Mouse (Mus musculus) heart, embryonic 15.5 days (tissue): ENCODE results near the gene Cyp2w1. TPM values are rescaled to one million over a fixed set of nuclear protein-coding genes. Genes with fewer than 3 reads are reported as not detected.

Source experiments
- ATAC-seq: fragments of 200-750 bp; cut with Nextera tagmentation; replicated peaks from 2 replicates; pipeline ENCODE4 v1.8.0; 2017; ENCODE audit warnings: low read depth, moderate TSS enrichment; ENCODE audit not compliant: insufficient number of reproducible peaks, insufficient read depth, low FRiP score
- H3K27ac ChIP-seq: fragments of 300-500 bp; sonication (generic); 2 replicates; pipeline ENCODE4 v1.5.1; 2015; ENCODE audit warnings: mild to moderate bottlenecking, inconsistent platforms
- H3K27me3 ChIP-seq: fragments of 300-500 bp; sonication (generic); 2 replicates; pipeline ENCODE4 v1.6.1; 2015; ENCODE audit warnings: inconsistent platforms
- H3K36me3 ChIP-seq: fragments of 300-500 bp; sonication (generic); 2 replicates; pipeline ENCODE4 v1.6.1; 2015; ENCODE audit warnings: mild to moderate bottlenecking, inconsistent platforms
- H3K4me1 ChIP-seq: fragments of 300-500 bp; sonication (generic); replicated peaks from 2 replicates; pipeline ENCODE4 v1.6.1; 2015; ENCODE audit warnings: inconsistent platforms
- H3K4me2 ChIP-seq: fragments of 300-500 bp; sonication (generic); 2 replicates; pipeline ENCODE4 v1.6.1; 2015; ENCODE audit warnings: inconsistent platforms, mild to moderate bottlenecking, moderate library complexity
- H3K4me3 ChIP-seq: fragments of 300-500 bp; sonication (generic); 2 replicates; pipeline ENCODE4 v1.5.1; 2015; ENCODE audit warnings: mild to moderate bottlenecking, inconsistent platforms
- H3K9ac ChIP-seq: fragments of 300-500 bp; sonication (generic); 2 replicates; pipeline ENCODE4 v1.6.1; 2015; ENCODE audit warnings: mild to moderate bottlenecking, inconsistent platforms
- H3K9me3 ChIP-seq: fragments of 300-500 bp; sonication (generic); replicated peaks from 2 replicates; pipeline ENCODE4 v1.6.1; 2016; ENCODE audit warnings: inconsistent platforms
- WGBS: fragments of 180-500 bp; shearing (Covaris S2); methylation state at CpG from one replicate; pipeline ENCODE4 v1.1.7; 2015; ENCODE audit warnings: mixed read lengths; 5-methylcytosine and 5-hydroxymethylcytosine counted together
- polyA plus RNA-seq: library from polyadenylated mRNA; unstranded; fragments of >200 nt; fragmentation: Nextera tagmentation; extraction: Ambion mirVana; gene quantifications from 2 replicates; pipeline ENCODE4 v1.2.1, GENCODE M21; 2015

The Cyp2w1 gene
- polyA plus RNA-seq, 1 experiment from 2014 or later: not detected

DNA sequence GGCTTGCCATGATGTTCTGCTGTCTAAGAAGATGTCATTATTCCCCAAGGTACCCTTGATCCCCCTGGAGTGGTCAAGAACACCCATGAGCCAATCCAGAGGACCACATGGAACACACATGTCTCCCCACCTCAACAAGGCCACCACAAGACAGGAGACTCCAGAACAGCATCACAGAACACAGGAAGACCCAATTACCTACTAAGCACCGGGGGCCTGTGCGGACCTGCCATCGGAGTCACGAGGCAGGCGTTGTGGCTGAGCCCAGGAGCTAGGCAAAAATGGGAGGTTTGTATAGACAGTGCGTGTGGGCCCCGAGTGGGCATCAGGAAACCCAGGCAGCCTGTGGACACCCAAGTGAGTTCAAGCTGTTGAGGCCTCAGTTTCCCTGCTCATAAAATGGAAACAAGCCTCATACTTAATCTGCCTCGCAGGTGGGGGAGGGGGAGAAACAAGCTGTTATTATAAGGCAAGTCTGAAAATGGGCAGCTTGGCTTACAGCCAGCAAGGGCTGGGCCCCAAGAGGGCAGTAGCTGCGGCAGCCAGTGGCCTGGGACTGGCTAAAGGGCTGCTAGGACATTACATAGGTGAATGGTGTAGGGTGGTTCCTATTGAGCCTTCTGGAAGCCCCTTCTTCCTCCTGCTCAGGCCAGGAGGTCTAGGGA, 29.0 kb upstream of the Cyp2w1 start:
- Histone ChIP-seq H3K27ac (no peak overlapping the region), H3K27me3 (peaks cover 50% of the 10 kb centered on the region), H3K36me3 (no peaks in the 10 kb centered on the region), H3K9me3 (no peaks in the 10 kb centered on the region), H3K4me1 (peaks cover 23% of the 10 kb centered on the region), H3K9ac (no peak overlapping the region), H3K4me2 (no peak overlapping the region; the same call in 1 of the 2 replicates), H3K4me3 (no peak overlapping the region)
- 71% methylated on average over 9 of the region's 9 CpGs for WGBS
- ATAC-seq: no peak

DNA sequence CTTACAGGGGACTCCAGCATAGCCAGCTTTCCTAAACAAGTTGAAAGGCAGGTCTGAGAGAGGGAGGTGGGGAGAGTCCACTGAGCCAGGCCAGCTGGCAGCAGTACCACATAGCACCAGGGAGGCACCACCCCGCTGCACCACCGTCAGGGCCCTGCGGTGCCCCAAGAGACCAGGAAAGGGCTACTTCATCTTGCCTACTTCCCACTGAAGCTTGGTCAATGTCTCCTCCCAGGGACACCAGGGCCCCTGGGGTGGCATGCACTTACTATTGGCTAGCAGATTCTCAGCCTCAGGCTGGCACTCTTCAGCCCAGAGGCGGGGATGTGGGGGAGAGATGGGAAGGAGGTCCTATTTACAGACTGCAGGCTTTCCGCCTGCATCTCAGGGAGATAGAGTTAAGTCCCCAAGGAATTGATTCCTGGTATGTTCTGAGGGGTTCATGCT, 28.3 kb upstream of the Cyp2w1 start:
- no peak for ATAC-seq
- peaks cover 48% of the 10 kb centered on the region for H3K27me3 ChIP-seq

DNA sequence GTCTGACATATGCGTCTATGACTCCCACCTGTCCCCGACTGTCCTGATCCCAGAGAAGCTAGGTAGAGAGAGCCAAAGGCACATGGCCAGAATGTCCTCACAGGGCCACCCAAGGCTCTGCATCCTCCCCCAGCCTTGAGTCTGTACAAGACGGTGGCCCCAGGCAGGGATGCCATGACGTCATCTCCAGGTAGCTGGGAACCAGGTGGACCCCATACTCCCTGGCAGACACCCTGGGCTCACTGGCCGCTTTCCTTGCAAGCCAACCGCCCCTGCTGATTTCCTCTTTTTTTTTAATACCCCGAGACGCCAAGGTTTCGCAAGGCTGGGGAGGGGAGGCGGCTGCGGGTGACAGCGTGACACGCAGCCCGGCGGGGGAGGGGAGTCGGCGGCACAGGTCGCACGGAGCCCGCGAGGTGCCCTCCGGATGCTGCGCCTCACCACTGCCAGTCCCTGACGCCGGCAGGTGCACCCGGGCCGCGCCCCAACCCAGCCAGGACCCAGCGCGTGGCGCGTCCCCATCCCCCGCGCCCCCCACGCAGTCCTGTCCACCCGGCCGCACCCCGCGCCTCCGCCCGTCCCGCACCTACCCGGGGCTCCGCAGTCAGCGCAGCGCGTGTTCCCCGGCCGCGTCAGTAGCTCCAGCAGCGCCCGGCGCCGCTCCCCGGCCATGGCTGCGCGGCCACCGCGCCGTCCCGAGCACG, 27.6 kb upstream of the Cyp2w1 start:
- Histone ChIP-seq H3K4me1 (peaks cover 23% of the 10 kb centered on the region), H3K36me3 (no peaks in the 10 kb centered on the region), H3K4me2 (peak overlapping the region; percentile 99), H3K4me3 (peak overlapping the region; percentile 64), H3K27ac (no peak overlapping the region), H3K9ac (peak overlapping the region; percentile 69), H3K27me3 (peaks cover 46% of the 10 kb centered on the region), H3K9me3 (no peaks in the 10 kb centered on the region)
- WGBS: 2% methylated on average over 59 of the region's 62 CpGs
- peak; percentile 45 for ATAC-seq

More for the DNA sequence above, 28.3 kb upstream of the Cyp2w1 start:
- H3K4me2 ChIP-seq: peak overlapping the region; percentile 99
- 55% methylated on average over 5 of the region's 5 CpGs for WGBS
- no peak overlapping the region for H3K27ac ChIP-seq
- H3K36me3 ChIP-seq: no peaks in the 10 kb centered on the region
- H3K9me3 ChIP-seq: no peaks in the 10 kb centered on the region
- H3K4me1 ChIP-seq: peaks cover 23% of the 10 kb centered on the region
- 0 out of 2 replicates have a peak overlapping the region, but pooled peaks have one; percentile 64 for H3K4me3 ChIP-seq
- no peak overlapping the region for H3K9ac ChIP-seq

DNA sequence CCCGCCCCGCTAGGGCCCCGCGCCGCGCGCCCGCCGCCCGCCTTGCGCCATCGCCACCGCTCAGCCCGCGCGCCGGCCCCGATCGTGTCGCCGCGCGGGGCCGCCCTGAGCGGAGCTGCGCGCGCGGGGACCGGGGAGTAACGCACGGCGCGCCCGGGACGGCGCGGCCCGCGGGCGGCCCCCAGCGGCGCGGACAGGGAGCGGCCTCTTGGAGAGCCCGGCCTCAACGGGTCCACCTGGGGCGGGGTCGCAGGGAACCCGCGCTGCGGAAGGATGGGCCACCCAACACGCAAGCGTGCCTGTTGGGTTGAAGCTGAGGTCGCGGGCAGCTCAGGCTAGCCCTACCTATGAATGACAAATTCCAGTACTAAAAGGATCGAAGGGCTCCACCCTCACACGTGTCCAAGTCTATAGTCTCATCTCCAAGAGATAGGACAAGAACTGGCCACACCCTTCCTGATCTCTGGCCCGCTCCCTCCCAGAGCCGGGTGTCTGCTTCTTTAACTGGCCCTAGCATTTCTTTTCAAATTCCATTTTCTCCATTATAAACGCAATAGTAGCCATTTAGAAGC, 26.9 kb upstream of the Cyp2w1 start, which contains the start of gene Adap1:
TSS of gene Adap1 (minus strand) at position 228 of the 572 bp plus-strand sequence.
- ATAC-seq: peak; percentile 79
- H3K36me3 ChIP-seq: no peaks in the 10 kb centered on the region
- WGBS: 2% methylated on average over 60 of the region's 61 CpGs

DNA sequence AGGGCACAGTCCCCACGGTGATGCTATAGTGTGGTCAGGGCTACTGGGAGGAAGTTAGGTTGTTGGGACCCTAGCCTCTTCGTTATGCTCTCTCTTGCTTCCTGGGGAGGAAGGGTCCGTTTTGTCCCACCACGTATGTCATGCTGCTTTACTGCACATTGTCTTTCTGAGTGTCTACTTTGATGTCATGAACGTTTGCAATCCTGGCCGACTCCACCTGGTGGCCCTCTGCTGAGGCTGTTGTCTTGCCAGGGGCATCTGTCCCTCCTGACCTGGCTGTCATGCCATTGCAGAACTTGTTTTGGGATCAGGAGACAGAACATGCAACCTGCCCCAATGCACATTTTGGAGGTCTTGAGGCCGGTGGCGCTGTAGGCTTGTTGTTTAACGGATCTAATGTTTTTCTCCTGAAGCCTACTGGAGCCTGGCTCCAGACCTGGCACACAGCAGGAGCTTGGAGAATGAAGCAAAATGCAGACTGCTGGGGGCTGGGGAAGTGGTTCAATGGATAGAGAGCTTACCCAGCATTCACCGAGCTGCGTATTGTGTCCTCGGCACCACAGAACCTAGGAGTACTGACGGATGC, 26.2 kb upstream of the Cyp2w1 start:
- H3K36me3 ChIP-seq: no peaks in the 10 kb centered on the region
- no peak for ATAC-seq
- no peak overlapping the region for H3K4me3 ChIP-seq
- no peak overlapping the region for H3K27ac ChIP-seq
- peaks cover 23% of the 10 kb centered on the region for H3K4me1 ChIP-seq
- 0 out of 2 replicates have a peak overlapping the region, but pooled peaks have one; percentile 99 for H3K4me2 ChIP-seq
- H3K9me3 ChIP-seq: no peaks in the 10 kb centered on the region
- H3K27me3 ChIP-seq: peaks cover 49% of the 10 kb centered on the region
- 66% methylated on average over 13 of the region's 13 CpGs for WGBS
- H3K9ac ChIP-seq: no peak overlapping the region

More for the DNA sequence above, 26.9 kb upstream of the Cyp2w1 start, which contains the start of gene Adap1:
- Histone ChIP-seq H3K4me3 (peak within 1 kb of the TSS; percentile 64), H3K4me1 (peaks cover 23% of the 10 kb centered on the region), H3K4me2 (peak within 1 kb of the TSS; percentile 99), H3K9me3 (no peaks in the 10 kb centered on the region), H3K9ac (peak within 1 kb of the TSS; percentile 69), H3K27me3 (peaks cover 49% of the 10 kb centered on the region), H3K27ac (no peak within 1 kb of the TSS)

DNA sequence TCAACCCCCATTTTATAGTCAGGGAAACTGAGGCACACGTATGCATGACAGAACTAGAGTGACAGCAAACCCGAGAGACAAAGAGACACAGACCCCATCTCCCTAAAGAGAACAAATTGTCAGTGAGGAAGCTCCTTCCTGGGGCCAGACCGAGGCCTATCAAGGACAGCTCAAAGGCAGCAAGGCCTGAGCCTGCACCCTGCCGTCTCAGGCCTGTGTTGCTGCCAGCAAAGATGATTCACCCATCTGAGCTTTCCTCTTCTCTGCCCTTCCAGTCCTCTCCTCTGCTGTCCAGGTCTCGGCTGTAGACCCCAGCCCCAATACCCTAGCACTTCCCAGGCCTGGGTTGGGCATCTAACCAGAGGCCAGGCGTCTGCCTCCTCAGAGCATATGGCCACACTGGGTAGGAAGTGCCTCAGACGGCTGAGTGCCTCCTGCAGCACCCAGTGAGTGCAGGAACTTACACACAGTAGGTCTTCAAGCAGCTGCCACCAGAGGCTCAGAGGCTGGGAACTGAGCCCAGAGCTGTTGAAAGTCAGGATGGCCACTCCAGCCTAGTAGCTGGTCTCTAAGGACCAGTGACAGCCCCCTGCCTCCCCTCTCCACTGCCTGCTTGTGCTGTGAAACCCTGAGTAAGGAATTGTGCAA, 25.3 kb upstream of the Cyp2w1 start:
- Histone ChIP-seq H3K9ac (no peak overlapping the region), H3K36me3 (no peaks in the 10 kb centered on the region), H3K4me1 (peaks cover 26% of the 10 kb centered on the region), H3K4me2 (no peak overlapping the region), H3K9me3 (no peaks in the 10 kb centered on the region), H3K27ac (no peak overlapping the region), H3K4me3 (no peak overlapping the region), H3K27me3 (peaks cover 49% of the 10 kb centered on the region)
- 59% methylated on average over 7 of the region's 7 CpGs for WGBS
- ATAC-seq: no peak

DNA sequence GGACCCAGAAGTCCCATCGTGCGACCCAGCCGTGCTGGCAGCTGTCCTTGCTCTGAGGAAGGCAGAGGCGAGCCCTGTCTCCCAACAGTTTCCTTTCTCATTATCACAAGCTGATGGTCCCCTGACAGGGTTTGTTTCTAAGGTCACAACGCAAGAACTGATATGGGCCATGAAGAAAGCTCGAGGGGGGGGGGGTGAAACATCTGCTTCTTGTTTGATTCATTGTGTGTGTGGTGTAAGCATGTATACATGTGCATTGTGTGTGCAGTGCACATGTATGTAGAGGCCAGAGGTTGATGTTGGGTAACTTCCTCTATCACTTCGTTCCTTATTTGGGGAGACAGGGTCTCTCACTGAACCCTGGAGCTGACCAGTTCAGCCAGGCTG, 24.8 kb upstream of the Cyp2w1 start:
- Histone ChIP-seq H3K9ac (no peak overlapping the region), H3K4me3 (no peak overlapping the region), H3K9me3 (no peaks in the 10 kb centered on the region), H3K4me1 (peaks cover 32% of the 10 kb centered on the region), H3K27me3 (peaks cover 49% of the 10 kb centered on the region), H3K36me3 (no peaks in the 10 kb centered on the region), H3K4me2 (no peak overlapping the region), H3K27ac (no peak overlapping the region)
- ATAC-seq: no peak
- 50% methylated on average over 7 of the region's 7 CpGs for WGBS

DNA sequence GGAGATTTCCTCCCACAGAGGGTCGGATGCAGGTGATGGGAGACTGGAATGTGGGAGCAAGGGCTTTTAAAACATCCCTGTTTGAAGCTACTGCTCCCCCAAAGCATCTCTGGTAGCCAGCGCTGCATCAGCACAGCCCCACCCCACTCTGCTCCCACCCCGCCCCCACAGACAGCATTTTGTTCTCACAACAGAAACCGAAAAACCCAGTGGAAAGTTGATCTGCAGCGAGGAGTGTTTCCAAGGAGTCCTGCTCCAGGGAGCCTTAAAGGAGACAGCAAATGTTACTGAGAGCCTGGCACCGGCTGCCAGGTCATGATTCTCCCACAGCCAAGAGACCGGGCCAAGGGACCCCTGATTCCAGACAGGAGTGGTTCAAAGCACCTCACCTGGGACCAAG, 21.7 kb upstream of the Cyp2w1 start:
- Histone ChIP-seq H3K9me3 (no peaks in the 10 kb centered on the region), H3K4me3 (no peak overlapping the region), H3K36me3 (no peaks in the 10 kb centered on the region; the same call in 1 of the 2 replicates), H3K27ac (no peak overlapping the region), H3K4me1 (peaks cover 10% of the 10 kb centered on the region), H3K4me2 (no peak overlapping the region), H3K27me3 (peaks cover 17% of the 10 kb centered on the region), H3K9ac (no peak overlapping the region)
- 69% methylated on average over 7 of the region's 7 CpGs for WGBS
- ATAC-seq: no peak

DNA sequence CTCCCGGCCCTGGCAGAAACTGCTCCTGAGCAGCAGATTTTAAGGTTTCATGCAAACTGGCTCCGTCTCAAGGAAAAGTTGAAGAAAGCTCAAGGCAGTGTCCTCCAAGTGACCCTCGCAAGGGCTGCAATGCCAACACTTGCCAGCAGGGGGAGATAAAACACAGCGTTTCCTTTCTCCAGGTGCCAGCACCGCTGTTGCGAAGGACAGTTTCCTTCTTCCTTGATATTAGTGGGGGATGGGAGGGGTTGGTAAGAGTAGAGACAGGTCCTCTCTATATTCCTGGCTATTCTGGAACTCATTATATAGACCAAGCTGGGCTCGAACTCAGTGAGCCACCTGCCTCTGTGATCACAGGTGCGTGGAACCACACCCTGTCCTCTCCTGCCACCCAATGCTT, 20.7 kb upstream of the Cyp2w1 start:
- H3K36me3 ChIP-seq: peaks cover 7% of the 10 kb centered on the region; the same call in 1 of the 2 replicates
- peaks cover 10% of the 10 kb centered on the region for H3K4me1 ChIP-seq
- H3K27ac ChIP-seq: no peak overlapping the region
- H3K9me3 ChIP-seq: no peaks in the 10 kb centered on the region
- no peak overlapping the region for H3K4me3 ChIP-seq
- ATAC-seq: no peak
- WGBS: 27% methylated on average over 8 of the region's 8 CpGs
- no peak overlapping the region for H3K9ac ChIP-seq
- no peak overlapping the region for H3K4me2 ChIP-seq
- H3K27me3 ChIP-seq: peaks cover 8% of the 10 kb centered on the region; the same call in 1 of the 2 replicates

DNA sequence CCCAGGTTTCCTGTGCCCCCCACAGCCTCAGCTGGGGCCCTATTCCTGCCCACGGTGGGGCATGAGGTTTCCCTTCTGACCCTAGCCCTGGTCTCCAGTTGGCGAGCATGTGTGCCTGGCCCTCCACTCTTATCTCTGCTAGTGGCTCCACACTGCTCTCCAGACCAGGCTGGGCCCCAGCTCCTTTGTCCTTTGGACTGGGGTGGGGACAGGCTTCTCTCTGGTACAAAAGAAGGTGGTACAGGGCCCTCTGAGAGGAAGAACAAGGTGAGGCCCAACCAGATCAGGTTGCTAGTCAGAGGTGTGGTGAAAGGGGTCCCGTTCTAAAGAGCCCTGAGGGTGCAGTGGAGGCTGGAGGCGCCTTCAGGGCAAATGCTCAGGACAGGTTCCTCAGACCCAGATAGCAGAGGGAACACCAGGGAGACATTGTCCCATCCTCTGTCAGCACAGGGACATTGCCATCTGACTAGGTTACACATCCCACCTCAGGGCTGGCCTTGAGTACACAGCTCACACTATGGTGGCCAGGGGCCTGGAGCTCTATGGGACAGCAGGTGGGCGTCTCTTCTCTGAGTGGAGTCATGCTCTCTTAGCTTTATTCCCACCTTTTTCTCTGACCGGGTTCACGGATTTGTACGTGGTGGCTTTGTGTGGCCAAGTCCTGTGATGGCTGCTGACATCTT, 19.7 kb upstream of the Cyp2w1 start:
- H3K4me3 ChIP-seq: no peak overlapping the region
- WGBS: 70% methylated on average over 8 of the region's 8 CpGs
- 0 out of 2 replicates have a peak, but pooled peaks cover 3% of the 10 kb centered on the region for H3K27me3 ChIP-seq
- H3K4me2 ChIP-seq: no peak overlapping the region
- no peak for ATAC-seq
- peaks cover 11% of the 10 kb centered on the region; the same call in 1 of the 2 replicates for H3K36me3 ChIP-seq
- H3K27ac ChIP-seq: no peak overlapping the region
- peaks cover 17% of the 10 kb centered on the region for H3K4me1 ChIP-seq
- H3K9ac ChIP-seq: no peak overlapping the region
- H3K9me3 ChIP-seq: no peaks in the 10 kb centered on the region
